Mouse (Mus musculus) limb, embryonic 13.5 days (tissue): ENCODE measurements around the gene Tor1b. TPM values are rescaled to one million over a fixed set of nuclear protein-coding genes. Genes with fewer than 3 reads are reported as not detected.
"Not testable (repeated sequence)": the region's sequence is repeated elsewhere in the genome, so short reads cannot be mapped to it uniquely, and the experiment has no call there.

ENCODE experiments used
- ATAC-seq: fragments of 200-750 bp; cut with Nextera tagmentation; 2 replicates; pipeline ENCODE4 v1.8.0; 2017; ENCODE audit warnings: low read depth, moderate number of reproducible peaks, moderate TSS enrichment; ENCODE audit not compliant: low FRiP score
- H3K27ac ChIP-seq: fragments of 300-500 bp; sonication (generic); 2 replicates; pipeline ENCODE4 v1.5.1; 2015; ENCODE audit warnings: inconsistent platforms, mild to moderate bottlenecking, moderate library complexity
- H3K27me3 ChIP-seq: fragments of 300-500 bp; sonication (generic); 2 replicates; pipeline ENCODE4 v1.6.1; 2015; ENCODE audit warnings: mild to moderate bottlenecking, inconsistent platforms
- H3K36me3 ChIP-seq: fragments of 300-500 bp; sonication (generic); 2 replicates; pipeline ENCODE4 v1.6.1; 2015; ENCODE audit warnings: inconsistent platforms, mild to moderate bottlenecking, moderate library complexity
- H3K4me1 ChIP-seq: fragments of 300-500 bp; sonication (generic); 2 replicates; pipeline ENCODE4 v1.6.1; 2015; ENCODE audit warnings: inconsistent platforms
- H3K4me2 ChIP-seq: fragments of 300-500 bp; sonication (generic); replicated peaks from 2 replicates; pipeline ENCODE4 v1.6.1; 2015; ENCODE audit warnings: inconsistent platforms, mild to moderate bottlenecking, moderate library complexity
- H3K4me3 ChIP-seq: fragments of 300-500 bp; sonication (generic); 2 replicates; pipeline ENCODE4 v1.5.1; 2015; ENCODE audit warnings: moderate library complexity, mild to moderate bottlenecking, inconsistent platforms
- H3K9ac ChIP-seq: fragments of 300-500 bp; sonication (generic); 2 replicates; pipeline ENCODE4 v1.6.1; 2015; ENCODE audit warnings: mild to moderate bottlenecking, inconsistent platforms
- H3K9me3 ChIP-seq: fragments of 300-500 bp; sonication (generic); 2 replicates; pipeline ENCODE4 v1.6.1; 2016; ENCODE audit warnings: inconsistent platforms
- WGBS: fragments of 180-500 bp; shearing (Covaris S2); methylation state at CpG from one replicate; pipeline ENCODE4 v1.1.7; 2015; 5-methylcytosine and 5-hydroxymethylcytosine counted together
- polyA plus RNA-seq: library from polyadenylated mRNA; unstranded; fragments of >200 nt; fragmentation: Nextera tagmentation; extraction: Ambion mirVana; gene quantifications from 2 replicates; pipeline ENCODE4 v1.2.1, GENCODE M21; 2015

Tor1b gene
- polyA plus RNA-seq, 1 experiment from 2014 or later = 33.5 TPM

- no peaks in the 10 kb centered on the region for H3K27me3 ChIP-seq
- no peak for ATAC-seq
- H3K27ac ChIP-seq = no peak overlapping the region
- peaks cover 10% of the 10 kb centered on the region for H3K4me1 ChIP-seq
- no peak overlapping the region for H3K9ac ChIP-seq
- no peaks in the 10 kb centered on the region for H3K9me3 ChIP-seq
- 21% methylated on average over 7 of the region's 7 CpGs for WGBS
- H3K4me2 ChIP-seq = no peak overlapping the region
- H3K36me3 ChIP-seq = no peaks in the 10 kb centered on the region
- H3K4me3 ChIP-seq = no peak overlapping the region
Observed at GRCm38 (mm10) chr2:30933917-30934450, 18.8 kb upstream of the Tor1b start.

- Histone ChIP-seq H3K36me3 (no peaks in the 10 kb centered on the region), H3K4me2 (no peak overlapping the region), H3K27ac (no peak overlapping the region), H3K27me3 (no peaks in the 10 kb centered on the region), H3K4me3 (no peak overlapping the region), H3K9me3 (no peaks in the 10 kb centered on the region), H3K9ac (no peak overlapping the region), H3K4me1 (no peaks in the 10 kb centered on the region)
- 85% methylated on average over 3 of the region's 3 CpGs for WGBS
- no peak for ATAC-seq
Observed at GRCm38 (mm10) chr2:30936808-30937207, 16.0 kb upstream of the Tor1b start.

DNA sequence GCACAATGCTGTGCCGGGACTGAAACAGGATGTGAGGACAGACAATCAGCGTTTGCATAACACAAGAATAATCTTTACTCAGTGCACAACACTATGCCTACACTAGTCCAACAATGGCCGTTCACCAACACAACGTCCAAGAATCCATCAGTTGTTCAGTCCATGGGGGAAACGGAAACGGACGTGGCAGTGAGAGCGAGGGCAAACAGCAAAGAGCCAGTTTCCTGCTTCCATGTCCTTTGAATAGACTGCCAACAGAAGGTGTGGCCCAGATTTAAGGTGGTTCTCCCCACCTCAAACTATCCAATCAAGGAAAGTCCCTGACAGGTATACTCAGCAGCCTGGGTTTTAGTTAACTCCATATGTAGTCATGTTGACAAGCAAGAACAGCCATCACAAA is 15.0 kb upstream of the Tor1b start:
- WGBS = 87% methylated on average over 8 of the region's 8 CpGs
- no peak overlapping the region for H3K27ac ChIP-seq
- H3K4me2 ChIP-seq = no peak overlapping the region
- no peak overlapping the region for H3K9ac ChIP-seq
- ATAC-seq = no peak
- H3K36me3 ChIP-seq = no peaks in the 10 kb centered on the region
- no peaks in the 10 kb centered on the region for H3K9me3 ChIP-seq
- no peaks in the 10 kb centered on the region for H3K27me3 ChIP-seq
- H3K4me3 ChIP-seq = no peak overlapping the region
- no peaks in the 10 kb centered on the region for H3K4me1 ChIP-seq

DNA sequence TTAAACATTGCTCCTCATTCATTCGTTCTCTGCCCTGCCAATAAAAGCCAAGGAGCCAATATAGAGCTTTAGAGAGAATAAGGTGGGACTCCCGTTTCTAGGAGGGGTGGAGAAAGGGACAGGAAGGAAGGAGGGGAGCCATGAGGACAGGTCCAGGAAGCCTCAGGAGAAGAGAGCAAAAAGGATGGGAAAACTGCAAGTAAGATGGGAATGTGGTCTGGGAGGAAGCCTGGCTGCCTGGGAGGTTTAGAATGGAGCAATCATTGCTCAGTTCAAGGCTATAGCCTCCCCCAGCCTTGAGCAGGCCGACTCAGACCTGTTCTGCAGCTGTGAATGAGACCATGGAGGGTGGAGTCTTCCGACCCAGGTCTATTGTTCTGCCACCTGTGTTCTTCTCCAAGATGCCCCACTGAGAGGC is 14.2 kb upstream of the Tor1b start:
- ATAC-seq = no peak
- Histone ChIP-seq H3K9ac (no peak overlapping the region), H3K27ac (no peak overlapping the region), H3K4me2 (no peak overlapping the region), H3K27me3 (no peaks in the 10 kb centered on the region), H3K4me1 (no peaks in the 10 kb centered on the region), H3K9me3 (no peaks in the 10 kb centered on the region), H3K4me3 (no peak overlapping the region), H3K36me3 (no peaks in the 10 kb centered on the region)
- WGBS = 39% methylated on average over 4 of the region's 4 CpGs

- Histone ChIP-seq H3K4me3 (no peak overlapping the region), H3K9me3 (no peaks in the 10 kb centered on the region), H3K4me2 (no peak overlapping the region), H3K27me3 (no peaks in the 10 kb centered on the region), H3K36me3 (no peaks in the 10 kb centered on the region), H3K27ac (no peak overlapping the region), H3K4me1 (no peaks in the 10 kb centered on the region), H3K9ac (no peak overlapping the region)
- ATAC-seq = no peak
- 88% methylated on average over 5 of the region's 5 CpGs for WGBS
Observed at GRCm38 (mm10) chr2:30941586-30941985, 11.2 kb upstream of the Tor1b start.

GRCm38 (mm10) chr2:30942116-30942515 is 10.6 kb upstream of the Tor1b start:
- H3K4me3 ChIP-seq, H3K27ac ChIP-seq, H3K4me2 ChIP-seq, H3K36me3 ChIP-seq, H3K9ac ChIP-seq, H3K4me1 ChIP-seq, H3K9me3 ChIP-seq, H3K27me3 ChIP-seq, ATAC-seq: not testable (repeated sequence)
- WGBS = 50% methylated on average over 7 of the region's 7 CpGs

GRCm38 (mm10) chr2:30942603-30943011 is 10.2 kb upstream of the Tor1b start:
- WGBS = 29% methylated on average over 16 of the region's 16 CpGs
- 0 out of 2 replicates have a peak, but pooled peaks have one; percentile 48 for ATAC-seq
- H3K9ac ChIP-seq = no peak overlapping the region

GRCm38 (mm10) chr2:30952457-30952823 is 319 bp upstream of the Tor1b start:
- H3K4me3 ChIP-seq = peak overlapping the region; percentile 80
- H3K9me3 ChIP-seq = no peaks in the 10 kb centered on the region
- H3K27ac ChIP-seq = peak overlapping the region; percentile 90
- peaks cover 23% of the 10 kb centered on the region for H3K4me1 ChIP-seq
- WGBS = 22% methylated on average over 5 of the region's 5 CpGs
- no peaks in the 10 kb centered on the region for H3K27me3 ChIP-seq
- peaks cover 26% of the 10 kb centered on the region for H3K36me3 ChIP-seq
- H3K4me2 ChIP-seq = peak overlapping the region; percentile 92
- ATAC-seq = 0 out of 2 replicates have a peak, but pooled peaks have one; percentile 9
- peak overlapping the region; percentile 91; the same call in 1 of the 2 replicates for H3K9ac ChIP-seq

More at GRCm38 (mm10) chr2:30942603-30943011, 10.2 kb upstream of the Tor1b start:
- H3K4me3 ChIP-seq = peak overlapping the region; percentile 27; the same call in 1 of the 2 replicates
- H3K27ac ChIP-seq = no peak overlapping the region
- H3K4me1 ChIP-seq = no peaks in the 10 kb centered on the region
- no peaks in the 10 kb centered on the region for H3K36me3 ChIP-seq
- no peaks in the 10 kb centered on the region for H3K9me3 ChIP-seq
- peak overlapping the region; percentile 49 for H3K4me2 ChIP-seq
- H3K27me3 ChIP-seq = no peaks in the 10 kb centered on the region

- no peak for ATAC-seq
- Histone ChIP-seq H3K27ac (no peak overlapping the region), H3K9me3 (no peaks in the 10 kb centered on the region), H3K4me1 (peaks cover 23% of the 10 kb centered on the region), H3K9ac (peak overlapping the region; percentile 91), H3K27me3 (no peaks in the 10 kb centered on the region), H3K36me3 (peaks cover 50% of the 10 kb centered on the region), H3K4me3 (peak overlapping the region; percentile 80), H3K4me2 (peak overlapping the region; percentile 92)
- WGBS = 70% methylated on average over 6 of the region's 6 CpGs
Observed at GRCm38 (mm10) chr2:30954797-30955196, 2.0 kb downstream of the Tor1b start.

DNA sequence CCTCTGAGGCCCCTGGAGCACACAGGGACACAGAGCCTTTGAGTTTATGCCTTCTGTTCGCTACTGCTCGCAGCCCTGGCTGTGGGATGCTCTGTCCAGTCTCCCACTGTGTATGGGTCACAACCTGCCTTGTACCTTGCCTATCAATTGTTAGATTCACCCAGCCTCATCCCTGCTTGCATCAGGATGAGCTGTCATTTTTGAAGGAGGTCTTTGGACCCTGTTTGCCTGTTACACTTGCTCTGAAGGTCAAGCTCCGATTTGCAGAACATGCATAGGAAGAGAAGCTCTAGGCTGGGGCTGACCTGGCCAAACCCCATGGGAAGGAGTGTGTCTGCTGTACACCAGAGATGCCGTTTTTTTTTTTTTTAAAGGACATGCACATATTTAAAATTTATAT is 4.8 kb downstream of the Tor1b start:
- no peak for ATAC-seq
- H3K4me3 ChIP-seq = no peak overlapping the region
- H3K27ac ChIP-seq = no peak overlapping the region
- no peaks in the 10 kb centered on the region for H3K27me3 ChIP-seq
- 86% methylated on average over 4 of the region's 4 CpGs for WGBS
- H3K4me1 ChIP-seq = peaks cover 21% of the 10 kb centered on the region
- no peak overlapping the region for H3K9ac ChIP-seq
- H3K9me3 ChIP-seq = no peaks in the 10 kb centered on the region
- H3K4me2 ChIP-seq = no peak overlapping the region
- peaks cover 76% of the 10 kb centered on the region for H3K36me3 ChIP-seq

- no peaks in the 10 kb centered on the region for H3K27me3 ChIP-seq
- H3K4me1 ChIP-seq = peaks cover 17% of the 10 kb centered on the region
- H3K4me3 ChIP-seq = no peak overlapping the region
- 91% methylated on average over 14 of the region's 14 CpGs for WGBS
- no peak overlapping the region for H3K27ac ChIP-seq
- no peak overlapping the region for H3K4me2 ChIP-seq
- H3K9ac ChIP-seq = no peak overlapping the region
- no peaks in the 10 kb centered on the region for H3K9me3 ChIP-seq
- H3K36me3 ChIP-seq = peaks cover 88% of the 10 kb centered on the region
- no peak for ATAC-seq
Observed at GRCm38 (mm10) chr2:30958726-30959125, 6.0 kb downstream of the Tor1b start.

- ATAC-seq = no peak
Observed at GRCm38 (mm10) chr2:30959856-30960255, 7.1 kb downstream of the Tor1b start.

GRCm38 (mm10) chr2:30962570-30963254 is 10.0 kb downstream of the Tor1b start:
- Histone ChIP-seq H3K4me1 (peaks cover 21% of the 10 kb centered on the region), H3K27ac (no peak overlapping the region), H3K4me2 (no peak overlapping the region), H3K9me3 (no peaks in the 10 kb centered on the region), H3K9ac (no peak overlapping the region), H3K36me3 (peaks cover 85% of the 10 kb centered on the region), H3K4me3 (no peak overlapping the region), H3K27me3 (no peaks in the 10 kb centered on the region)
- WGBS = 88% methylated on average over 11 of the region's 11 CpGs
- no peak for ATAC-seq

More at GRCm38 (mm10) chr2:30959856-30960255, 7.1 kb downstream of the Tor1b start:
- Histone ChIP-seq H3K9ac (no peak overlapping the region), H3K9me3 (no peaks in the 10 kb centered on the region), H3K36me3 (peaks cover 99% of the 10 kb centered on the region), H3K4me1 (peaks cover 6% of the 10 kb centered on the region), H3K27ac (no peak overlapping the region), H3K4me3 (no peak overlapping the region), H3K27me3 (no peaks in the 10 kb centered on the region), H3K4me2 (no peak overlapping the region)
- 46% methylated on average over 5 of the region's 5 CpGs for WGBS
